Mouse (Mus musculus): ENCODE measurements at regions not wholly inside any gene's neighbourhood (a gene's known extent, or its start where the extent isn't known, plus 50 kb on each side); places are given as distances from the start of the nearest gene placed in this dataset.
"Not testable (repeated sequence)": the region's sequence is repeated elsewhere in the genome, so short reads cannot be mapped to it uniquely, and the experiment has no call there.

GRCm38 (mm10) chr4:143055371-143055770, 157.4 kb downstream of the Prdm2 start:
- DNase-seq, result no peak

DNA sequence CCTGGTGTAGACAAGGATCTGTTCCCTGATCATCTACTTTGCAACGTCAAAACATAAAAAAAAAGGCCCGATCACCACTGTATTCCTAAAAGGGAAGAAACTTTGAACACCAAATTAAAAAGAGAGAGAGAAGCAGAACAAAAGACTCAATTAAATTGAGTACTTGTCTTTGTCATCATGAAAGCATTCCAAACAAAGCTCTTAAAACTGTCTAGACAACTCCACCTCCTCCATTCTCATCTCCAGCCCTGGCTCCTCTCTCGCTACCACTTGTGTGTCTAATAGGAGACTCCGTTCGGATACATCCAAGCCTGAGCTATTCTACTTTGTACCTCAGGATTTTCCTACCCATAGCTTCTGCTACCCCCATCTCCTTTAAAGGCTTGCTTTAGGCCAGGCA, 159.8 kb downstream of the Prdm2 start:
- no peak for DNase-seq

DNA sequence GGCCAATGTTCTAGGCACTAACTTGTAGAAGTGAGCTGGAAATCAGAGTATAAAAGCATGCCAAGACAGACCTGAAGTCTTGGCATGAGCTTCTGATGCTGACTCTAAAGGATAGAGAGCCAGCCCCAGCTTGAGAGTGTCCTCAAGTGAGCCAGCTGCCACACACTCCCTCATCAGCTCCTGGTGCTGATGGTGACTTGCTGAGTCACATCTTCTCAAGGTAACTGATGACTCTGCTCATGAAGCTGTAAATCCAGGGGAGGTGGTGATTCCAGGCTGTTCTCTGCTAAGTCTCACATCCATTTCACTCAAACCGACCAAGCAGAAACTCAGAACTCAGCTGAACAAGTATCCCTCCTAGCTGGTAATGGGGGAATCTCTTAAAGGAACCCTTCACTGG, 161.6 kb downstream of the Prdm2 start:
- DNase-seq, result no peak

GRCm38 (mm10) chr4:143045245-143045644, 167.6 kb downstream of the Prdm2 start:
- no peak for DNase-seq

GRCm38 (mm10) chr4:143042806-143043205, 170.0 kb downstream of the Prdm2 start:
- DNase-seq, result no peak

GRCm38 (mm10) chr4:143038626-143039025, 174.2 kb downstream of the Prdm2 start:
- DNase-seq, result no peak

- DNase-seq, result no peak
Measured at GRCm38 (mm10) chr4:143036704-143037103, 176.1 kb downstream of the Prdm2 start.

- DNase-seq, result not testable (repeated sequence)
Measured at GRCm38 (mm10) chr4:143035089-143035488, 177.7 kb downstream of the Prdm2 start.

- not testable (repeated sequence) for DNase-seq
Measured at GRCm38 (mm10) chr4:143034324-143034723, 178.5 kb downstream of the Prdm2 start.

GRCm38 (mm10) chr4:143029813-143030212, 183.0 kb downstream of the Prdm2 start:
- DNase-seq, result not testable (repeated sequence)

DNA sequence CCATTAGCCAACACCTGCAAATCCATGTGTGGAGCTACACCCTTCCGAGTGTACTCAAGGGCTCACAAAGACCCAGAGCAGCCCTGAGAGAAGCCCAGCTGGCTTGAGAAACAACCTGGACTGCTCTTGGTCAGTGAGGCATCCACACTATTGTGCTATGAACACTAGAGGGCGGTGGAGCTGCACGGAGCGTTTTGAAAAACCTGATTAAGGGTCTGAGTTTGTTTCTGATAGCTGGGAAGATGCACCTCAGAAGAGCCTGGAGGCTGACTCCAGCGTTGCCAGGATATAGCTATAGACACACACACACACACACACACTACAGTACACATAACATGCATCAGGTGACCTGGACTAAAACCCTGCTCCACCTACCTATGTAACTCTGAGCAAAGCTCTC, 185.5 kb downstream of the Prdm2 start:
- peak; percentile 35 to 77 for DNase-seq

- peak; percentile 20 to 73 for DNase-seq
Measured at GRCm38 (mm10) chr4:143021242-143021881, 191.4 kb downstream of the Prdm2 start.

DNA sequence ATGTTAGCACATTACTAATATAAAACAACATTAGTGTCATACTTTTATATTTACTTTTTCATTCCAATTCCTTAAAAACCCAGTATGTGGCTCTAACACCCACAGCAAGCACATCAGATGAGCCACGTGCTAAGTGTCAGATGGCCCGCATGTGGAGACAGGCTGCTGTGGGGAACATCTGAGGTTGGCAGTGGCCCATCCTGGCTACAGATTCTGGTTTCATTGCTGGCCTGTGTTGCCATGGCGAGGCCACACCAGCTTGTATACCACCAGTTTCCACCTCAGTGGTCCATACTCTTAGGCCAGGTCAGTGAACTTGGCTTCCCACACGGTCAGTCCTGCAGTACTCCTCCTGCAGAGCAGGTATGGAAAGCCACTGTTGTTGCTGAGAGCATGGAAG, 192.1 kb downstream of the Prdm2 start:
- DNase-seq, result no peak

DNA sequence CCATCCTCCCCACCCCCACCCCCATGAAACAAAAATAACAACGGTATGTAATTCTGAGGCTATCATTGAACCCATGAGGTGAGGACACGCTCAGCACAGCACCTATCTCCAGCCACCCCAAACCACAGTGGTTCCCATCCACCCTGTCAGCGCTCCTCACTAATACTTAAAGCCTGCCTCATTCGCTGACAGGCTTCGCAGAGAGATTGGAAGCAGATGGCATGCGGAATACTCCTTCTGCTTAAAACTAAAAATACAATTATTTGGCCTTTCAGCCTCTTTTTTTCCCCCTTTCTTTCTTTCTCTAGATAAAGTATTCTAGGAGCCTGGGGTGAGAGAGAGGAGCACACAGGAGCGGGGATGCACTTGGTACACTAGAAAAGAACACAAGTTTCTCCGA, 199.9 kb downstream of the Prdm2 start:
- DNase-seq, result no peak

DNA sequence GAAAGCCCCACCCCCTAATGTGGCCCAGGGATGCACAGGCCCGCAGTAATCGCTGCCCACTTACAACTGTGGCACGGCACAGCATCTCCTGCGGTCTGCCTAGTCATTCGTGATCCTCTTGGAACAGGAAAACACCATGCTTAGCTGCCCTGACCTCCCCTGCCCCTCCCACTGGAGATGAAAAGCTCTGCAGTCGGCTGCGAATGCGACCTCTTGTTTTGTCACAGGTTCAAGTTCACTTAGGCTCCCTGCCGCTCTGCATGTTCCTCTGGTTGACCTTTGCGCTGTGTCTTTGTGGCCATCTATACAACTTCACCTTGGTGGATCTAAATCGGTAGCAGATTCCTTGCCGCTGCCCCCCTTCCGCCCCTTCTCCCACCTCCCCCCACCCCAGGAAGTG, 210.8 kb downstream of the Prdm2 start:
- DNase-seq, result no peak

DNA sequence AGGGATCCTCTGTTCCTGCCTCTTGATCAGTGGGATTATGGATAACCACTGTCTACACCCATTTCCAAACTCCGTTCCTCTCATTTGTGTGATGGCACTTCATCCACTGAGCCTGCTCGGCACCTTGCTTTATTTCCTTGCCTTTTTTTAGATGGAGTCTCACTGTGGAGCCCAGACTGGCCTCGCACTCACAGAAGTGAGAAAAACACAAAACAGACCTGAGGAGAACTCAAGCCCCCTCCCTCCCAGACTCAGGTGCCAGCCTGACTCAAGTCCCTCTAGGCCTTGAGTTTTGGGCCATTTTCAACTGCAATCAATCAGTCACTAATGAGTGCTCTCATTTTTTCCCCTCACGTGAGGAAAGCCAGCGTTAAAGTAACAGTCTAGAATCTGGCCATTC, 211.3 kb downstream of the Prdm2 start:
- DNase-seq, result no peak

GRCm38 (mm10) chr4:142996406-142996805, 216.4 kb downstream of the Prdm2 start:
- no peak for DNase-seq

GRCm38 (mm10) chr4:142991401-142991800, 221.4 kb downstream of the Prdm2 start:
- no peak for DNase-seq

DNA sequence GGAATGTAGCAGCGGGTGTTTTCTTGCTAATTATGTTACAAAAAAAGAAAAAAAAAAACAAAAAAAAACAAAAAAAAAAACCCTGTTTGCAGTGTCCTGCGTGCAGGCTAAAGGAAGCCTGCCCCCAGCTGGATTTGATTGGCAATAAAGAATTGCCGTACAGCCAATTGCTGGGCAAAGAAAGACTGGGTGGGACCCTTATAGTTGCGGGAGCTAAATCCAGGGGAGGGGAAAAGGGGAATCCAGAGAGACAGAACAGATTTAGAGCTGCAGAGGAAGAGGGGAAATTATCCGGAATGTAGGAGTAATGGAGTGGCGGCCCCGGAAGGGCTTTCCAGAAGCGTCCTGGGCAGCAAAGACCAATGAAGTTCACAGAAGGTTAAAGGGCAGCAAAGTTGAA, 223.6 kb downstream of the Prdm2 start:
- no peak for DNase-seq

- no peak for DNase-seq
Measured at GRCm38 (mm10) chr4:142983295-142983624, 229.5 kb downstream of the Prdm2 start.

DNA sequence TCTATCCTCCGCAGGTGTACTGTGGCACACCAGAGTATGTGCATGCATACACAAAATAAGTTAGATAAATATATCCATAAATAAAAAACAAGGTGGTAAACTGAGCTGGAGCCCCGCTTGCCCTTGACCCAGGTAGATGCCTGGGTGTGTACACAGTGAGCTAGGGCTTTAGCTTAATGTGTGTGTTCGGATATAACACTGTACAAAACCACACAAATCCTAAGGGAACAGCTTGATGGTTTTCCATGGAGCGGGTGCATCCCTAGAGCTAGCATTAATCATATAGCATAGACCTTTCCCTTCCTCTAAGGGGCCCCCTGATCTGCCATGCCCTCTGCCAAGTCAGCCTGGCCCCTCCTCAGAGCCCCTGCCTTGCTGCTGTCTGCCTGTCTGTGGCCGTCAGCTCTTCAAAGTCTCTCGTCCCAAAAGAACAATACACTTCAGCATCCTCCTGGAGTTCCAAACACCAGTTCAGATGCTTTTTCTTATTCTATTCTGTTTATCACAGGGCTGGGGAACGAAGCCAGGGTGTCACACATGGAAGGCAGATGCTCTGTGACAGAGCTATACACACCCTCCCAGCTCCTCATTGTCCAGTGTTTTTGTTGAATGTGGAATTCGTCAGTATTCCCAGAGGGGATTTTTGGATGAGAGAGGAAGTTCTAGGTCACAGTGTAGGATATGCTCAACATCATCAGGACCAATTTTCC, 230.1 kb downstream of the Prdm2 start:
- no peak for DNase-seq

- no peak for DNase-seq
Measured at GRCm38 (mm10) chr4:142975620-142976019, 237.2 kb downstream of the Prdm2 start.

- no peak for DNase-seq
Measured at GRCm38 (mm10) chr4:142970040-142970439, 242.8 kb downstream of the Prdm2 start.

DNA sequence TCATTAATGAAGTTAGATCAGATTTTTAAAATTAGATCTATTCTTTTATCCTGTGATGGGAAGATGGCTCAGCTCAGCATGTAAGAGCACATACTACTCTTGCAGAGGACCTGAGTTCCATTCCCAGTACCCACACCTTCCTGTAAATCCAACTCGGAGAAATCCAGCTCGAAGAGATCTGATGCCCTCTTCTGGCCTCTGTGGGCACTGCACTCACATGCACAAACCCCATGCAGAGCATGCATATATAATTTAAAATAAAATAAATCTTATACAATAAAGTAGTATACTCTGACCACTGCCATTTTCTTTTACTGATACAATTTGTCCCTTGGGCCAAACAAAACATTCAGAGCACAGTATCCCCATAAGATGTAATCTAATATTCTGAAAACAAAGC, 245.2 kb downstream of the Prdm2 start:
- DNase-seq, result no peak
